Mouse (Mus musculus): ENCODE results near the gene Ccsap. TPM values are rescaled to one million over a fixed set of nuclear protein-coding genes. Genes with fewer than 3 reads are reported as not detected.
A peak's percentile ranks its signal among the peaks of the same experiment; 100 is the strongest.

The Ccsap gene
- polyA plus RNA-seq, 1 experiment, result not detected

GRCm38 (mm10) chr8:123884721-123885565 is 24.9 kb upstream of the Ccsap start:
- no peak for TF ChIP-seq CTCF (IDR thresholded peaks at IDR 0.05; ENCODE audit: insufficient read depth, low read depth, low read length)
- TF ChIP-seq POLR2A (IDR thresholded peaks at IDR 0.05; ENCODE audit: insufficient read depth, low read depth, low read length), result 0 out of 2 replicates have a peak, but pooled peaks have one; percentile 25
- WGBS, result 4% methylated on average over 14 of the region's 14 CpGs
- Histone ChIP-seq H3K4me3 (ENCODE audit: insufficient read depth, low read depth, low read length) (peak overlapping the region; percentile 6; the same call in 1 of the 2 replicates), H3K4me1 (ENCODE audit: control insufficient read depth, insufficient read depth, low read length) (peaks cover 56% of the 10 kb centered on the region), H3K27ac (ENCODE audit: insufficient read depth, low read depth, low read length) (peak overlapping the region; percentile 98)

GRCm38 (mm10) chr8:123883094-123883493 is 23.1 kb upstream of the Ccsap start:
- Histone ChIP-seq H3K4me1 (ENCODE audit: control insufficient read depth, insufficient read depth, low read length) (peaks cover 63% of the 10 kb centered on the region), H3K27ac (ENCODE audit: insufficient read depth, low read depth, low read length) (peak overlapping the region; percentile 93), H3K4me3 (ENCODE audit: insufficient read depth, low read depth, low read length) (no peak overlapping the region)
- TF ChIP-seq POLR2A (IDR thresholded peaks at IDR 0.05; ENCODE audit: insufficient read depth, low read depth, low read length), result no peak
- no peak for TF ChIP-seq CTCF (IDR thresholded peaks at IDR 0.05; ENCODE audit: insufficient read depth, low read depth, low read length)
- WGBS, result 51% methylated on average over 4 of the region's 4 CpGs

GRCm38 (mm10) chr8:123882412-123882811 is 22.4 kb upstream of the Ccsap start:
- 67% methylated on average over 2 of the region's 2 CpGs for WGBS
- Histone ChIP-seq H3K4me3 (ENCODE audit: insufficient read depth, low read depth, low read length) (no peak overlapping the region), H3K27ac (ENCODE audit: insufficient read depth, low read depth, low read length) (peak overlapping the region; percentile 93), H3K4me1 (ENCODE audit: control insufficient read depth, insufficient read depth, low read length) (peaks cover 66% of the 10 kb centered on the region)
- no peak for TF ChIP-seq CTCF (IDR thresholded peaks at IDR 0.05; ENCODE audit: insufficient read depth, low read depth, low read length)

DNA sequence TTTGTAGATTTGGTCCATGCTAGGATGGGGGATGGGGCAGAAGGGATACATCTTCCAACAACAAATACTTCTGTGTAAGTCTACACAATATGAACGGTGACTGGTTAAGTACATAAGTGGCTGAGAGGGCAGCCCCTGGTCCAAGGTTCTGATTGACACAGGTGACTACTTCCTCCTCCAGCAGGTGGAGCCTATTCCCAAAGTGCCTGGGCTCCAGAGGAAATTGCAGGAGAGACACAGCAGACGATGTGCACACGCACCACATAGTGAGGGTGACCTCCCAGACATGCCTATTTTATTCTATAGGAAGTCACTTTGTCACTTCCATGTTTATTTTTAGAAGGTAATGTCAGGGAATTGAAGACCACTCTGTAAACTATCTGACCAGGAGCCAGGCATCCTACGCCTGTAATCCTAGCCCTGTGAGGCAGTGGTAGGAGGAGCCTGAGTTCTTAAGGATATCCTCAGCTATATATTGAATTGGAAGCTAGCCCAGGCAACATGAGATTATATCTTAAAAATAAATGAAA is 20.9 kb upstream of the Ccsap start:
- Histone ChIP-seq H3K27ac (ENCODE audit: insufficient read depth, low read depth, low read length) (peak overlapping the region; percentile 87), H3K4me3 (ENCODE audit: insufficient read depth, low read depth, low read length) (no peak overlapping the region), H3K4me1 (ENCODE audit: control insufficient read depth, insufficient read depth, low read length) (peaks cover 64% of the 10 kb centered on the region)
- 42% methylated on average over 4 of the region's 4 CpGs for WGBS
- TF ChIP-seq CTCF (IDR thresholded peaks at IDR 0.05; ENCODE audit: insufficient read depth, low read depth, low read length) (no peak), POLR2A (IDR thresholded peaks at IDR 0.05; ENCODE audit: insufficient read depth, low read depth, low read length) (no peak)

- H3K27ac ChIP-seq (ENCODE audit: insufficient read depth, low read depth, low read length), result peak overlapping the region; percentile 87
- peaks cover 59% of the 10 kb centered on the region for H3K4me1 ChIP-seq (ENCODE audit: control insufficient read depth, insufficient read depth, low read length)
- no peak for TF ChIP-seq POLR2A (IDR thresholded peaks at IDR 0.05; ENCODE audit: insufficient read depth, low read depth, low read length)
- no peak for TF ChIP-seq CTCF (IDR thresholded peaks at IDR 0.05; ENCODE audit: insufficient read depth, low read depth, low read length)
- no peak overlapping the region for H3K4me3 ChIP-seq (ENCODE audit: insufficient read depth, low read depth, low read length)
- WGBS, result 39% methylated on average over 10 of the region's 10 CpGs
Observed at GRCm38 (mm10) chr8:123880271-123880670, 20.3 kb upstream of the Ccsap start.

DNA sequence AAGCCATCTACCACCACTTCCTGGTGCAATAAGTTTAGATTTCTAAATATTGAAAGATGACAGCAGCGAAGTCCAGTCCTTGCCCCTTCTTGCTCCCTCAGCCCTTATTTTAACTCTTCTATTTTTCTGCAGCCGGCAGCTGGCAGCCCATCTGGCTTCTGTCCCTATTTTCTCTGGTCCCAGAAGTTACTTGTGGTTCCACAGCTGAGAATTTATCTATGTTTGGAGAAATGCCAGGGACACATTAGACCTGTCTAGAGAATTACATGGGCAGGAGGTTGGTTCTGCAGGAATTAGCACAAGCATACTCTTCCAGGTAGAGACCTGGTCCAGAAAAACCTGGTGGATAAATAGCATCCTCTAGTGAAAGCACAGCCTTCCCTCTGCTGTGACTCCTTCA is 17.9 kb upstream of the Ccsap start:
- no peak overlapping the region for H3K4me3 ChIP-seq (ENCODE audit: insufficient read depth, low read depth, low read length)
- peak overlapping the region; percentile 72 for H3K27ac ChIP-seq (ENCODE audit: insufficient read depth, low read depth, low read length)
- 38% methylated on average over 2 of the region's 2 CpGs for WGBS
- H3K4me1 ChIP-seq (ENCODE audit: control insufficient read depth, insufficient read depth, low read length), result peaks cover 52% of the 10 kb centered on the region
- TF ChIP-seq CTCF (IDR thresholded peaks at IDR 0.05; ENCODE audit: insufficient read depth, low read depth, low read length), result no peak
- TF ChIP-seq POLR2A (IDR thresholded peaks at IDR 0.05; ENCODE audit: insufficient read depth, low read depth, low read length), result no peak

DNA sequence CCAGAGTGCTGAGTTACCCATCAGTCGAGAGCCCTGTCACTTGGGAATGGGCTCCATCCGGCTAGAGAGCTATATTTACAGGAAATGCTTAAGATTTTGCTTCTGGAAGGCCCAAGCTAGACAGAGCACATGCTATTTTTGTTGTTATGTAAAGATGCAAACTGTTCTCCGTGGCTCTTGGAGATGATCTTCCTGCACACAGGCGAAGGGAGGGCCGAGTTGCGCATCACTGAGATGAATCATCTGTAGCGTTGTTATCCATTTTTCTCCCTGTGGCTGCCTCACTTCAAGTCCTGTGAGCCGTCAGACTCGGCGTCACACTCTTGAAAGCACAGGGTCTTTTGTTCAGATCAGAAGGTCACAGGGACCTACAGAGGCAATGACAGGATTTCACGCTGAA is 14.3 kb upstream of the Ccsap start:
- Histone ChIP-seq H3K4me3 (ENCODE audit: insufficient read depth, low read depth, low read length) (no peak overlapping the region), H3K4me1 (ENCODE audit: control insufficient read depth, insufficient read depth, low read length) (peaks cover 24% of the 10 kb centered on the region), H3K27ac (ENCODE audit: insufficient read depth, low read depth, low read length) (peak overlapping the region; percentile 88)
- TF ChIP-seq POLR2A (IDR thresholded peaks at IDR 0.05; ENCODE audit: insufficient read depth, low read depth, low read length) (no peak), CTCF (IDR thresholded peaks at IDR 0.05; ENCODE audit: insufficient read depth, low read depth, low read length) (no peak)
- WGBS, result 43% methylated on average over 11 of the region's 11 CpGs

DNA sequence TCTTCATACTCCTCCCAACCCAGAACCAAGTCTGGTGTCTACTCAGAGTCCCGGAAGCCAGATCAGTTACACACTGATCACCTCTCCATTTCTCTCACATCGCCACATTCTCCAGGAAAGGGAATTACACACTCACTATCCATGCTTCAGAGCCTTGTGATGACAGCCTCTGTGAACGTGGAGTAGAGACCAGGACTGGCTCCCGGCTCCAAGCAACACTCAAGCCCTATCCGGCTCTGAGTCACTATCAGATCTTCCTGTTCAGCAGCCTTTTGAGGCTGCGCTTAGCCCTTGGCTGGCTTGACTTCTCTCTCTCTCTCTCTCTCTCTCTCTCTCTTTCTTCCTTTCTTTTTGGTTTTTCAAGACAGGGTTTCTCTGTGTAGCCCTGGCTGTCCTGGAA is 13.4 kb upstream of the Ccsap start:
- no peak for TF ChIP-seq POLR2A (IDR thresholded peaks at IDR 0.05; ENCODE audit: insufficient read depth, low read depth, low read length)
- no peak for TF ChIP-seq CTCF (IDR thresholded peaks at IDR 0.05; ENCODE audit: insufficient read depth, low read depth, low read length)
- 51% methylated on average over 6 of the region's 6 CpGs for WGBS
- Histone ChIP-seq H3K4me1 (ENCODE audit: control insufficient read depth, insufficient read depth, low read length) (peaks cover 20% of the 10 kb centered on the region), H3K4me3 (ENCODE audit: insufficient read depth, low read depth, low read length) (no peak overlapping the region), H3K27ac (ENCODE audit: insufficient read depth, low read depth, low read length) (peak overlapping the region; percentile 56; the same call in 1 of the 2 replicates)

DNA sequence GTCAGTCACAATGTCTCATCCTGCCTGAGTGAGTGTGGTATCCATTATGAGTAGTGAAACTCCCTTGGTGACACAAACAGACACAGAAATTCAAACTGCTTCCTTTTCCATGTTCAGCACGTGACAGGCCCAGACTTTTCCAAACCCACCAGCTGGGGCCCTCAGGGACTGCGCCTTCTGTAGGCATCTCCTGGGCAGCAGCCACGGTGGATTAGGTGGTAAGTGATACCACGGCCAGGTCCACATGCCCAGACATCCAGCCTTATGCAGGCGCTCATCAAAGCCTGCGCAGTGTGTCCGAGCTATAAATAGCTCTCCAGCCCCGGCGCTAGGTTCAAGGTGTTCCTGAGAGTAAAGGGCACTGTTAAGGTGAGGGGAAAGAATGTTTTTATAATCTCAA is 12.0 kb upstream of the Ccsap start:
- Histone ChIP-seq H3K27ac (ENCODE audit: insufficient read depth, low read depth, low read length) (no peak overlapping the region), H3K4me3 (ENCODE audit: insufficient read depth, low read depth, low read length) (no peak overlapping the region), H3K4me1 (ENCODE audit: control insufficient read depth, insufficient read depth, low read length) (peaks cover 20% of the 10 kb centered on the region)
- WGBS, result 76% methylated on average over 9 of the region's 9 CpGs
- TF ChIP-seq CTCF (IDR thresholded peaks at IDR 0.05; ENCODE audit: insufficient read depth, low read depth, low read length), result no peak
